Mouse (Mus musculus): ENCODE results near the gene Slc50a1. TPM values are rescaled to one million over a fixed set of nuclear protein-coding genes. Genes with fewer than 3 reads are reported as not detected.

The Slc50a1 gene
- total RNA-seq, 2 experiments from 2014 or later = 24.9 to 28.0 TPM

GRCm38 (mm10) chr3:89262417-89262816, 8.0 kb downstream of the Slc50a1 start:
- DNase-seq = peak; percentile 48

- no peak for DNase-seq
Observed at GRCm38 (mm10) chr3:89260211-89260610, 10.2 kb downstream of the Slc50a1 start.

- no peak for DNase-seq
Observed at GRCm38 (mm10) chr3:89259076-89259475, 11.3 kb downstream of the Slc50a1 start, which contains the start of gene Dpm3. Gene Dpm3 (plus strand): TSS chr3:89259358.

GRCm38 (mm10) chr3:89256177-89256576, 14.2 kb downstream of the Slc50a1 start:
- peak; percentile 50 for DNase-seq

GRCm38 (mm10) chr3:89254994-89255393, 15.4 kb downstream of the Slc50a1 start:
- no peak for DNase-seq

- DNase-seq = peak; percentile 65
Observed at GRCm38 (mm10) chr3:89251365-89251895, 18.9 kb downstream of the Slc50a1 start.

- DNase-seq = peak; percentile 78
Observed at GRCm38 (mm10) chr3:89250435-89251040, 19.8 kb downstream of the Slc50a1 start.

- DNase-seq = no peak
Observed at GRCm38 (mm10) chr3:89247466-89247865, 22.9 kb downstream of the Slc50a1 start.

- DNase-seq = peak; percentile 90
Observed at GRCm38 (mm10) chr3:89246261-89247100, 23.9 kb downstream of the Slc50a1 start, which contains the start of gene Trim46. Gene Trim46 (minus strand): TSS chr3:89246309.

- peak; percentile 35 for DNase-seq
Observed at GRCm38 (mm10) chr3:89245688-89246171, 24.6 kb downstream of the Slc50a1 start, which contains the start of gene Krtcap2. Gene Krtcap2 (plus strand): TSS chr3:89245966.

- DNase-seq = no peak
Observed at GRCm38 (mm10) chr3:89244982-89245687, 25.2 kb downstream of the Slc50a1 start.

GRCm38 (mm10) chr3:89244158-89244981, 26.0 kb downstream of the Slc50a1 start:
- no peak for DNase-seq

GRCm38 (mm10) chr3:89243609-89244008, 26.8 kb downstream of the Slc50a1 start:
- peak; percentile 65 for DNase-seq

- DNase-seq = peak; percentile 79
Observed at GRCm38 (mm10) chr3:89242331-89242895, 28.0 kb downstream of the Slc50a1 start.

- no peak for DNase-seq
Observed at GRCm38 (mm10) chr3:89238494-89238893, 31.9 kb downstream of the Slc50a1 start.

GRCm38 (mm10) chr3:89237682-89238081, 32.7 kb downstream of the Slc50a1 start:
- DNase-seq = no peak

GRCm38 (mm10) chr3:89236516-89236915, 33.9 kb downstream of the Slc50a1 start:
- DNase-seq = no peak

- DNase-seq = peak; percentile 69
Observed at GRCm38 (mm10) chr3:89233562-89234110, 36.7 kb downstream of the Slc50a1 start.

GRCm38 (mm10) chr3:89232614-89233013, 37.8 kb downstream of the Slc50a1 start:
- DNase-seq = no peak

- DNase-seq = no peak
Observed at GRCm38 (mm10) chr3:89231772-89232275, 38.5 kb downstream of the Slc50a1 start.

GRCm38 (mm10) chr3:89231345-89231744, 39.0 kb downstream of the Slc50a1 start:
- DNase-seq = no peak

Measured in heart, postnatal 4 days (tissue).